In the genomic region with DNA sequence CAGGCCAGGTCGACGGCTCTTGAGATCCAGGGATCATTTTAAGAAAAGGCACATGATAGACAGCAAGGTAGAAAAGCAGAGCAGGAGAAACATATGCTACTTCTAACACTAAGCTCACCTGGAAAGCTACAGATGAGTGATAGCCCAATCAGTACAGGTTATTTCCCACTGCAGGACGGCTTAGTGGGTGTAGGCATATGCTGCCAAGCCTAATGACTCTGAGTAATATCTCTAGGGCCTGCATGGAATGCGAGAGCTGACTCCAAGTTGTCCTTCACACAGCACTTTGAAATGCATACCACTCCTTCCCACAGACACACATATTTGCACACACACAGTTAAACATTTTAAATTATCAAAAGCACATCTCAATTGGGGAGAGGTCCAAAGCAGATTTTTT, we compare ENCODE assay signal across 19 mouse cellular contexts. TPM values are rescaled to one million over a fixed set of nuclear protein-coding genes. Genes with fewer than 3 reads are reported as not detected.
DNase-seq lines count a peak whose midpoint lies in the region; ATAC-seq and TF ChIP-seq lines count a peak whose summit lies in the region.
"Had no signal": no experiment of that assay in that cellular context is flagged by ENCODE, and none has a peak within 500 bp of the region (broad histone marks: within the 10 kb centered on the region; RNA-seq: fewer than 3 reads in every experiment).

No protein-coding gene starts in this region.

- 65% methylated on average over 4 of the region's 4 CpGs for WGBS in heart, embryonic 13.5 days
- 78% methylated on average over 4 of the region's 4 CpGs for WGBS in heart, embryonic 10.5 days
- WGBS in hindbrain, embryonic 13.5 days: 88% methylated on average over 4 of the region's 4 CpGs
- WGBS in hindbrain, embryonic 12.5 days: 87% methylated on average over 4 of the region's 4 CpGs
- 54% methylated on average over 4 of the region's 4 CpGs for WGBS in lung, postnatal 0 days

- no peak overlapping the region for H3K4me2 ChIP-seq in heart, embryonic 13.5 days
- no peak overlapping the region for H3K4me2 ChIP-seq in hindbrain, embryonic 13.5 days
- no peak overlapping the region for H3K4me2 ChIP-seq in hindbrain, embryonic 12.5 days (replicated peaks)
- H3K4me2 ChIP-seq in lung, postnatal 0 days (replicated peaks; ENCODE audit: low read depth, low read length): no peak overlapping the region
- H3K4me2 ChIP-seq: embryonic facial prominence, embryonic 12.5 days; forebrain, embryonic 13.5 days; kidney, embryonic 15.5 days had no signal

- peaks cover 10% of the 10 kb centered on the region for H3K4me1 ChIP-seq in heart, embryonic 13.5 days
- no peaks in the 10 kb centered on the region for H3K4me1 ChIP-seq in heart, embryonic 10.5 days
- H3K4me1 ChIP-seq in hindbrain, embryonic 13.5 days (replicated peaks): no peaks in the 10 kb centered on the region
- no peaks in the 10 kb centered on the region for H3K4me1 ChIP-seq in hindbrain, embryonic 12.5 days
- H3K4me1 ChIP-seq in lung, postnatal 0 days (ENCODE audit: insufficient read depth, low read depth, low read length): no peaks in the 10 kb centered on the region
- peaks cover 4% of the 10 kb centered on the region for H3K4me1 ChIP-seq in embryonic fibroblast, embryonic 13.5 days (ENCODE audit: control insufficient read depth, insufficient read depth, low read length)
- H3K4me1 ChIP-seq: embryonic facial prominence, embryonic 12.5 days; forebrain, embryonic 13.5 days; kidney, embryonic 15.5 days had no signal

- no peaks in the 10 kb centered on the region for H3K27me3 ChIP-seq in heart, embryonic 13.5 days (replicated peaks)
- H3K27me3 ChIP-seq in heart, embryonic 10.5 days (ENCODE audit: insufficient read depth, poor library complexity, severe bottlenecking): no peaks in the 10 kb centered on the region
- no peaks in the 10 kb centered on the region for H3K27me3 ChIP-seq in hindbrain, embryonic 13.5 days
- H3K27me3 ChIP-seq in hindbrain, embryonic 12.5 days: no peaks in the 10 kb centered on the region
- H3K27me3 ChIP-seq in lung, postnatal 0 days (replicated peaks; ENCODE audit: insufficient read depth, low read length): no peaks in the 10 kb centered on the region
- H3K27me3 ChIP-seq: embryonic facial prominence, embryonic 12.5 days; forebrain, embryonic 13.5 days; kidney, embryonic 15.5 days had no signal

- TF ChIP-seq EP300 in lung, postnatal 0 days (IDR thresholded peaks at IDR 0.05): peak; percentile 49

- H3K9ac ChIP-seq in heart, embryonic 13.5 days: no peak overlapping the region
- no peak overlapping the region for H3K9ac ChIP-seq in hindbrain, embryonic 13.5 days
- H3K9ac ChIP-seq in hindbrain, embryonic 12.5 days: no peak overlapping the region
- no peak overlapping the region for H3K9ac ChIP-seq in lung, postnatal 0 days (replicated peaks; ENCODE audit: low read depth)
- H3K9ac ChIP-seq: embryonic facial prominence, embryonic 12.5 days; forebrain, embryonic 13.5 days; forebrain, postnatal 0 days; kidney, embryonic 15.5 days had no signal

- TF ChIP-seq POLR2A in embryonic fibroblast, embryonic 13.5 days (IDR thresholded peaks at IDR 0.05; ENCODE audit: low read depth, low read length): no peak

- H3K9me3 ChIP-seq in heart, embryonic 13.5 days: no peaks in the 10 kb centered on the region
- no peaks in the 10 kb centered on the region for H3K9me3 ChIP-seq in heart, embryonic 10.5 days
- H3K9me3 ChIP-seq in hindbrain, embryonic 13.5 days: no peaks in the 10 kb centered on the region
- H3K9me3 ChIP-seq in hindbrain, embryonic 12.5 days (replicated peaks): no peaks in the 10 kb centered on the region
- no peaks in the 10 kb centered on the region for H3K9me3 ChIP-seq in lung, postnatal 0 days (ENCODE audit: low read length)
- H3K9me3 ChIP-seq: embryonic facial prominence, embryonic 12.5 days; forebrain, embryonic 13.5 days; kidney, embryonic 15.5 days had no signal

- no peak for ATAC-seq in heart, embryonic 13.5 days (ENCODE audit: extremely low read depth, insufficient number of reproducible peaks, low FRiP score, low TSS enrichment)
- ATAC-seq in hindbrain, embryonic 13.5 days (ENCODE audit: low FRiP score): no peak
- ATAC-seq in hindbrain, embryonic 12.5 days (ENCODE audit: low FRiP score): no peak
- ATAC-seq in lung, postnatal 0 days: peak; percentile 92
- ATAC-seq: forebrain, embryonic 13.5 days; forebrain, postnatal 0 days; intestine, embryonic 16.5 days had no signal

- peak overlapping the region; percentile 45 for H3K27ac ChIP-seq in heart, embryonic 13.5 days (replicated peaks)
- no peak overlapping the region for H3K27ac ChIP-seq in heart, embryonic 10.5 days
- H3K27ac ChIP-seq in hindbrain, embryonic 13.5 days: 0 out of 2 replicates have a peak overlapping the region, but pooled peaks have one; percentile 12
- H3K27ac ChIP-seq in hindbrain, embryonic 12.5 days: no peak overlapping the region
- H3K27ac ChIP-seq in lung, postnatal 0 days (ENCODE audit: low read length): peak overlapping the region; percentile 28; the same call in 1 of the 2 replicates
- H3K27ac ChIP-seq in embryonic fibroblast, embryonic 13.5 days (ENCODE audit: insufficient read depth, low read length): peak overlapping the region; percentile 61; the same call in 1 of the 2 replicates
- H3K27ac ChIP-seq: embryonic facial prominence, embryonic 12.5 days; forebrain, embryonic 13.5 days; kidney, embryonic 15.5 days had no signal

- H3K4me3 ChIP-seq in heart, embryonic 13.5 days: no peak overlapping the region
- no peak overlapping the region for H3K4me3 ChIP-seq in heart, embryonic 10.5 days
- no peak overlapping the region for H3K4me3 ChIP-seq in hindbrain, embryonic 13.5 days
- H3K4me3 ChIP-seq in hindbrain, embryonic 12.5 days: no peak overlapping the region
- H3K4me3 ChIP-seq in lung, postnatal 0 days (ENCODE audit: low read depth, low read length): no peak overlapping the region
- H3K4me3 ChIP-seq in embryonic fibroblast, embryonic 13.5 days (ENCODE audit: insufficient read depth, low read length): no peak overlapping the region
- H3K4me3 ChIP-seq: embryonic facial prominence, embryonic 12.5 days; forebrain, embryonic 13.5 days; kidney, embryonic 15.5 days had no signal

- no peak for DNase-seq in heart, embryonic 10.5 days (ENCODE audit: low spot score)
- peak; percentile 50 for DNase-seq in lung, postnatal 0 days (ENCODE audit: low spot score)
- DNase-seq in lung, postnatal 10 days: no peak
- DNase-seq in cerebellum, postnatal 10 days: no peak
- DNase-seq: adrenal gland, postnatal 10 days; cerebellum, adult 11 months; cerebellum, adult 8-10 months; cerebellum, postnatal 25 days; forebrain, postnatal 0 days; gastrocnemius, postnatal 14 days; kidney, adult 2 months had no signal

- TF ChIP-seq CTCF in lung, postnatal 0 days (IDR thresholded peaks at IDR 0.05): no peak
- no peak for TF ChIP-seq CTCF in embryonic fibroblast, embryonic 13.5 days (IDR thresholded peaks at IDR 0.05; ENCODE audit: borderline replicate concordance, insufficient read depth, low read length)

- peaks cover 93% of the 10 kb centered on the region for H3K36me3 ChIP-seq in heart, embryonic 13.5 days
- peaks cover 90% of the 10 kb centered on the region for H3K36me3 ChIP-seq in heart, embryonic 10.5 days
- peaks cover 74% of the 10 kb centered on the region for H3K36me3 ChIP-seq in hindbrain, embryonic 13.5 days
- H3K36me3 ChIP-seq in hindbrain, embryonic 12.5 days: peaks cover 70% of the 10 kb centered on the region
- peaks cover 38% of the 10 kb centered on the region; the same call in 1 of the 2 replicates for H3K36me3 ChIP-seq in lung, postnatal 0 days (ENCODE audit: insufficient read depth, low read length)

RNA-seq across cellular contexts. Expression of a gene that starts 55.0 kb away (rescaled TPM):
- 61.7 and 64.4 TPM in 2 replicates for polyA plus RNA-seq in heart, embryonic 13.5 days (2015; fragmentation: Nextera tagmentation; extraction: Ambion mirVana)
- polyA plus RNA-seq in heart, embryonic 10.5 days (2016; fragmentation: Nextera tagmentation; extraction: Ambion mirVana): 63.2 and 69.0 TPM in 2 replicates
- 169 and 170 TPM in 2 replicates for polyA plus RNA-seq in hindbrain, embryonic 13.5 days (2015; fragmentation: Nextera tagmentation; extraction: Ambion mirVana)
- polyA plus RNA-seq in hindbrain, embryonic 12.5 days (2016; fragmentation: Nextera tagmentation; extraction: Ambion mirVana): 145 and 152 TPM in 2 replicates
- 97.3 and 106 TPM in 2 replicates for polyA plus RNA-seq in lung, postnatal 0 days (2015; fragmentation: Nextera tagmentation; extraction: Ambion mirVana)
- 52.4 and 71.8 TPM in 2 replicates for polyA plus RNA-seq in embryonic fibroblast, embryonic 13.5 days (2011; ENCODE audit: insufficient read length, low read depth, missing spikeins)

Comparison
In these comparisons a context has a peak if more than half of its experiments do, and no peak if none do; other contexts are left out.
1. H3K27ac ChIP-seq: peak in heart, embryonic 13.5 days (single experiment), hindbrain, embryonic 13.5 days (single experiment), lung, postnatal 0 days (single experiment) and embryonic fibroblast, embryonic 13.5 days (single experiment); none in heart, embryonic 10.5 days (single experiment) and hindbrain, embryonic 12.5 days (single experiment).